Mouse (Mus musculus): ENCODE measurements around the gene B830017H08Rik. TPM values are rescaled to one million over a fixed set of nuclear protein-coding genes. Genes with fewer than 3 reads are reported as not detected.

The B830017H08Rik gene
- polyA plus RNA-seq, 1 experiment from 2014 or later: not detected

GRCm38 (mm10) chr16:17884116-17884515 lies 51.2 kb downstream of the B830017H08Rik start:
- Histone ChIP-seq H3K9me3 (ENCODE audit: control insufficient read depth) (no peaks in the 10 kb centered on the region), H3K9ac (ENCODE audit: low read depth, low read length) (no peak overlapping the region), H3K36me3 (ENCODE audit: control insufficient read depth, insufficient read depth) (0 out of 2 replicates have a peak, but pooled peaks cover 9% of the 10 kb centered on the region), H3K4me1 (replicated peaks; ENCODE audit: control insufficient read depth, insufficient read depth, low read length) (no peaks in the 10 kb centered on the region), H3K27ac (ENCODE audit: low read depth, low read length) (no peak overlapping the region), H3K4me2 (replicated peaks; ENCODE audit: low read depth) (no peak overlapping the region), H3K27me3 (replicated peaks; ENCODE audit: control insufficient read depth, insufficient read depth, low read length) (no peaks in the 10 kb centered on the region), H3K4me3 (ENCODE audit: low read depth, low read length) (no peak overlapping the region)
- 60% methylated on average over 6 of the region's 6 CpGs for WGBS
- TF ChIP-seq CTCF (IDR thresholded peaks at IDR 0.05; ENCODE audit: low read depth): no peak
- peak; percentile 31; the same call in 1 of the 2 replicates for ATAC-seq

Other genes with a start within 250 kb of the B830017H08Rik start
- 28.3 and 31.0 TPM in 2 replicates for gene Slc7a4, start 249.9 kb upstream of the B830017H08Rik start, polyA plus RNA-seq (2015; fragmentation: Nextera tagmentation; extraction: Ambion mirVana)
- 8.7 and 9.0 TPM in 2 replicates for gene Smpd4, start 213.8 kb upstream of the B830017H08Rik start, polyA plus RNA-seq (2015; fragmentation: Nextera tagmentation; extraction: Ambion mirVana)
- gene Ccdc74a, start 186.7 kb upstream of the B830017H08Rik start, polyA plus RNA-seq (2015; fragmentation: Nextera tagmentation; extraction: Ambion mirVana): 8.0 and 9.4 TPM in 2 replicates
- gene Med15, start 100.2 kb upstream of the B830017H08Rik start, polyA plus RNA-seq (2015; fragmentation: Nextera tagmentation; extraction: Ambion mirVana): 26.6 TPM in 2 replicates
- gene Klhl22, start 73.5 kb upstream of the B830017H08Rik start, polyA plus RNA-seq (2015; fragmentation: Nextera tagmentation; extraction: Ambion mirVana): 29.0 and 29.9 TPM in 2 replicates
- 6.3 and 6.9 TPM in 2 replicates for gene Scarf2, start 35.8 kb upstream of the B830017H08Rik start, polyA plus RNA-seq (2015; fragmentation: Nextera tagmentation; extraction: Ambion mirVana)
- gene Car15, start 5.2 kb downstream of the B830017H08Rik start, polyA plus RNA-seq (2015; fragmentation: Nextera tagmentation; extraction: Ambion mirVana): 0.39 and 0.59 TPM in 2 replicates
- not detected in 2 replicates for gene Gm20518, start 58.5 kb downstream of the B830017H08Rik start, polyA plus RNA-seq (2015; fragmentation: Nextera tagmentation; extraction: Ambion mirVana)
- 0.04 TPM in 1 of 2 replicates, not detected in the other for gene Tssk1, start 61.1 kb downstream of the B830017H08Rik start, polyA plus RNA-seq (2015; fragmentation: Nextera tagmentation; extraction: Ambion mirVana)
- 35.0 and 35.3 TPM in 2 replicates for gene Dgcr2, start 65.4 kb downstream of the B830017H08Rik start, polyA plus RNA-seq (2015; fragmentation: Nextera tagmentation; extraction: Ambion mirVana)
- gene Tssk2, start 65.5 kb downstream of the B830017H08Rik start, polyA plus RNA-seq (2015; fragmentation: Nextera tagmentation; extraction: Ambion mirVana): not detected in 2 replicates
- 12.2 and 12.5 TPM in 2 replicates for gene Ess2, start 78.2 kb downstream of the B830017H08Rik start, polyA plus RNA-seq (2015; fragmentation: Nextera tagmentation; extraction: Ambion mirVana)
- not detected in 2 replicates for gene Gsc2, start 81.9 kb downstream of the B830017H08Rik start, polyA plus RNA-seq (2015; fragmentation: Nextera tagmentation; extraction: Ambion mirVana)
- 236 and 245 TPM in 2 replicates for gene Slc25a1, start 95.1 kb downstream of the B830017H08Rik start, polyA plus RNA-seq (2015; fragmentation: Nextera tagmentation; extraction: Ambion mirVana)
- not detected in 2 replicates for gene Vpreb2, start 147.3 kb downstream of the B830017H08Rik start, polyA plus RNA-seq (2015; fragmentation: Nextera tagmentation; extraction: Ambion mirVana)
- 98.4 and 106 TPM in 2 replicates for gene Dgcr6, start 219.7 kb downstream of the B830017H08Rik start, polyA plus RNA-seq (2015; fragmentation: Nextera tagmentation; extraction: Ambion mirVana)

Data from intestine, postnatal 0 days (tissue).